Mouse (Mus musculus) gonadal fat pad, adult 2 months (tissue): ENCODE data around the gene Clk4. TPM values are rescaled to one million over a fixed set of nuclear protein-coding genes. Genes with fewer than 3 reads are reported as not detected.

Experiments
- DNase-seq: peaks from one replicate; pipeline ENCODE4 v3.0.0-alpha.2; 2012; ENCODE audit warnings: low read depth
- polyA plus RNA-seq: library from polyadenylated mRNA; depleted of rRNA; stranded (reverse); fragments of >200 nt; gene quantifications from 2 replicates; pipeline ENCODE4 v1.2.3, GENCODE M21; 2012; rRNA removed

Gene Clk4
- 44.4 and 54.9 TPM in 2 replicates for polyA plus RNA-seq

- DNase-seq, result no peak
Measured at GRCm38 (mm10) chr11:51261680-51262219, at the start of gene Clk4. Gene Clk4, plus strand, starts transcription at chr11:51261730.

GRCm38 (mm10) chr11:51214021-51214420 lies 47.5 kb upstream of the Clk4 start:
- no peak for DNase-seq

GRCm38 (mm10) chr11:51219396-51219980 lies 42.0 kb upstream of the Clk4 start:
- DNase-seq, result no peak

GRCm38 (mm10) chr11:51220308-51220707 lies 41.2 kb upstream of the Clk4 start, which contains the start of gene Gm12569:
Gene Gm12569, plus strand, starts transcription at chr11:51220473.
- no peak for DNase-seq

GRCm38 (mm10) chr11:51227104-51227503 lies 34.4 kb upstream of the Clk4 start:
- no peak for DNase-seq

GRCm38 (mm10) chr11:51234626-51235025 lies 26.9 kb upstream of the Clk4 start:
- DNase-seq, result no peak

GRCm38 (mm10) chr11:51242897-51243296 lies 18.6 kb upstream of the Clk4 start:
- no peak for DNase-seq

- no peak for DNase-seq
Measured at GRCm38 (mm10) chr11:51257006-51257405, 4.5 kb upstream of the Clk4 start.

- peak; percentile 70 for DNase-seq
Measured at GRCm38 (mm10) chr11:51262342-51263285, 1.1 kb downstream of the Clk4 start, which contains the start of gene BC049762. Gene BC049762, minus strand, starts transcription at chr11:51263046.

- no peak for DNase-seq
Measured at GRCm38 (mm10) chr11:51263286-51263831, 1.8 kb downstream of the Clk4 start.

GRCm38 (mm10) chr11:51264352-51264751 lies 2.8 kb downstream of the Clk4 start:
- DNase-seq, result peak; percentile 54

GRCm38 (mm10) chr11:51265326-51265725 lies 3.8 kb downstream of the Clk4 start:
- no peak for DNase-seq

- DNase-seq, result no peak
Measured at GRCm38 (mm10) chr11:51274418-51274817, 12.9 kb downstream of the Clk4 start.

GRCm38 (mm10) chr11:51289564-51290041 lies 28.1 kb downstream of the Clk4 start, which contains the start of gene Col23a1:
Gene Col23a1, plus strand, starts transcription at chr11:51289920.
- no peak for DNase-seq

- no peak for DNase-seq
Measured at GRCm38 (mm10) chr11:51290066-51290955, 28.8 kb downstream of the Clk4 start.

- DNase-seq, result peak; percentile 54
Measured at GRCm38 (mm10) chr11:51293956-51294530, 32.5 kb downstream of the Clk4 start.

GRCm38 (mm10) chr11:51295742-51296141 lies 34.2 kb downstream of the Clk4 start:
- DNase-seq, result no peak

GRCm38 (mm10) chr11:51298691-51299090 lies 37.2 kb downstream of the Clk4 start:
- DNase-seq, result no peak

- no peak for DNase-seq
Measured at GRCm38 (mm10) chr11:51302396-51302795, 40.9 kb downstream of the Clk4 start.

- no peak for DNase-seq
Measured at GRCm38 (mm10) chr11:51303981-51304553, 42.5 kb downstream of the Clk4 start.
